Mouse (Mus musculus): Measurements from ENCODE around the gene Mkrn3.

The Mkrn3 gene

DNA sequence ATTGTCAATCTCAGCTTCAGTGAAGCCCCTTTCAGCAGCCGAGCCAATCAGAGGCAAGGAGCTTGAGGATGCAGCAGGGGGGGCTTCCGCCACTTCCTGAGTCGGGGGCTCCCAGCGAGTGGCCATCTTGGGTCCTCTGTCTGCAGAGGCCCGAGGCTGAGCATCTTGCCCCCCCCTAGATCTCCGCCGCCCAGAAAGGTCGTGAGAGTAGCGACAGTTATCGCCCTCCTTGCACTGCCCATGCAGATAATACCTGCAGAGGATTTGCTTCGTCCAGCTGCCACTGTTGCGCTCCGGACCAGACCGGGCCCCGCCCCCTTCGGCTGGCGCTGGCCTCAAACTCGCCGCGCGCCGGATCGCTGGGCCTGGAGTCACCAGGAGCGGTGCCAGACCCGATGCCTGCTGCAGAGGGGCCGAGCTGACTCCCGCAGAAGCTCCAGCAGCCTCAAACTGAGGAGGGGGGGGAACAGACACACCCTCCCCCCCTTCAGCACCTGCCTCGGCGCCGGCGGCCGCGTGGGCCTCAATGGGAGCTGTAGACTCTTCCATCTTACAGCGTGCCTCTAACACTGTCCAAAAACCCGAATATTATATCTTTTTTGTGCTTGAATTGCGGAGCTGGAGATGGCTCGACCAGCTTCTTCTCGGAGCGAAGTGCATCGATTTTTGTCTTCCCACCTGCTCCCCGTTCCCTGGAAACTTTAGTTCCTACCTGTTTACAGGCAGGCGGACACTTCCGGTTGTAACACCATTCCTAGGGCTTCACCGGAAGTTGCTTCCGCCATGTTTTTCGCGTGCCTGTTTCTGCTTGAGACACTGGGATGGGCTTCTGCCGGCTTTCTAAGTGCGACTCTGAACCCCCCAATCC, at the start of gene Mkrn3:
Gene Mkrn3 (minus strand): TSS at position 647 of the 868 bp plus-strand sequence.
- peak; percentile 4 to 35 for DNase-seq

GRCm38 (mm10) chr7:62463878-62464755, 44.2 kb upstream of the Mkrn3 start, which contains the start of gene Peg12:
TSS of gene Peg12 (minus strand) at chr7:62464510.
- peak; percentile 22 to 30 for DNase-seq

DNA sequence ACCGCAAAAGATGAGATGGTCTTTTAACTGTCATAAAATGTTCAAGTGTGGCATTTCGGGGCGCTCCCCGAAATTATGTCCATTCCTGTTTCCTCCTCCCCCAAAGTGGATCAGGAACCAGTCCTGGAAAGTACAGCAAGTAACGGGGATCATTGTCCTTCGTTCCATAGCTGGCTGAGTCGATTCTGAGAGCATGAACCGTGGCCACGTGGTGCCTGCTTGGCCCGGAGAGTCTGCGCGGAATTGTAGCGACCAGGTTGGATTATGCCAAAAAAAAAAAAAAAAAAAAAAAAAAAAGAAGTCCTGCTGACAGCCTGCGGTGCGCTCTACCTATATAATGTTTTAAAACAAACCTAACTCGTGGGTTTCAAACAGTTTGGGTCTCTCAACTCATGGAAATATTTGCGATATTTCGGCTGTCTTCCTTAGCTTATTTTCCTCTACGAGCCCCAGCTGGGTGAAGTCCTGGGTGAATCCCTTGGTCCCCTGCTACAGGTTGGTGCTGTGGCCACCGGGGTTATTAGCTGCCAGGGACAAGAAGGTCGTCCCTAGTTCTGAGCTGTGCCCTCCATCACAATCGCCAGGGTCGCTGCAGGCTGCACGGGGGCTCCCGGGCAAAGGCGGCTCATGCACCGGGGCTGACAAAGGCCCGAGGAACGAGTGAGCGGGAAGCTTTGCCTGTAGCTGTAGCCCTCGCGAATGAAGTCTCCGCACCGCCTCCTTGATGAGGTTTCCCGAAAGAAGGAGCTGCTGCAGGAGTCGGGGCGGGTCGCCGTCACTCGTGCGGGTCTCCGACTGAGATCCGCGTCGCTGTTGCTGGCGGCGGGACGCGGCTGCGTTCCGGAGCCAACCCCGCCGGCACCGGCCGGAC, 43.3 kb upstream of the Mkrn3 start:
- DNase-seq, result no peak

- no peak for DNase-seq
Measured at GRCm38 (mm10) chr7:62462229-62463006, 42.5 kb upstream of the Mkrn3 start.

- no peak for DNase-seq
Measured at GRCm38 (mm10) chr7:62452353-62452752, 32.4 kb upstream of the Mkrn3 start.

DNA sequence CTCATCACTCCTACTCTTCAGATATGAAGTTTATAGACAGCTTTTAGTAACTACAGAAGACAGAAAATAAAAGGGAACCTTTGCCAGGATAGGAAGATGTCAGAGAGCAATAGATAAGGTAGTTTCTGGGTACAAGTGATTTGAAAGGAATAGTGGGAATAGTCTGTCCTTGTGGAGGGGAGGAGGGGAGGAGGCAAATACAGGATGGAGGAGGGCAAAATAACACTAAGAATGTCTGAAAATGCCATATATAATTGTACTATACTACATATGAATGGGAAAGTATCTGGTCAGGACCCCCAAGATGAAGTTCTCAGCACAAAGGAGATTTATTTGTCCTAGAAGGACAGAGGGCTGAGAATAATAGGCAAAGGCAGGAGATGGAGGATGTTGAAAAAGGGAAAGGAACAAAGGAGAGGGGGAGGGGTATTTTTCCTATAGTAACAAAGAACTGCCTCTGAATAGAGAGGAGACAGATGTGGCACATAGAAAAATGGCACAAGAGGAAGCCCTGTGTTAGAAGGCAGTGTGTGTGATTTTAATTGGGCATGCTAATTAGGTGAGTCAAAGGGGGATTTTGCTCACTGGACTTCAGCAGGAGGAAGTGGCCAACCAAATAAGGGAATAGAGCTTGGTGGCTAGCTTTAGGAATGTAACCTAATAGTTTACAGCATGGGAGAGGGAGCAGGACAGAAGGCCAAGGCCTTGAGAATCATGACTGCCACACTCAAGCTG, 25.7 kb upstream of the Mkrn3 start:
- DNase-seq, result no peak

- DNase-seq, result no peak
Measured at GRCm38 (mm10) chr7:62436394-62436793, 16.5 kb upstream of the Mkrn3 start.

- DNase-seq, result no peak
Measured at GRCm38 (mm10) chr7:62433243-62433642, 13.3 kb upstream of the Mkrn3 start.

DNA sequence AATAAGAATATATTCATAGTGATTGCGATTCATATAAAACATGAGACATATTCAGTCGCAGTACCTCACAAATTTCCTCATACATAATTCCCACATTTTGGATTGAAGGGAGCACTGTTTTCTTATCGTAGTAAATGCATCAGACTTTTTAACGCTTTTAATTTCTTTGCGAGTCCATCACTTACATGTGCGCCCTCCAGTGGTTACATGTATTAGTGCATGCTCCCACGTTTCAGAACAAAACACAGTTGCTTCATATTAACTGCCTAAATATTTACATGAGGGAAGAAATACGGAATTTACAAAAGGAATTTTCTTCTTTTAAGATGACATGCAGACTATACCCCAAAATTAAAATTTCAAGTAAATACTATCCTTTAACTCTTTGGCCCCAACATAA, 8.4 kb upstream of the Mkrn3 start:
- DNase-seq, result no peak

DNA sequence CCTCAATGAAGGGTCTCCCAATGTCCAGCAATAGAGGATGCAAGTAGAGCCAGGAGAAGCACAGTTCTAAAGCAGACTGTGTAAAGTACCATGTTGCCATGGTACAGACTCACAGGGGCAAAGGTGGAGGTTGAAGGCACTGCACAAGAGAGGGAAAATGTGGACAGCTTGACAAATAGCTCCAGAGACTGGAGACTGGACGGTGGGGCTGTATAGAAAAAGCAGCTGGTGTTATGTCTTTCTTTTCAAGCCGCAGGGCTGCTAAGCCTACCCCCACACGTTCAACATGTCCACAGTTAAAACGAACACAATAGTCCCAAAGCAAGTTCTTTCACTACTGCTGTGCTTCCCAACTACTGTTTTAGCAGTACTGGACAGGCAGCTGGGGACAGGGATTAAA, 3.3 kb upstream of the Mkrn3 start:
- DNase-seq, result no peak

GRCm38 (mm10) chr7:62420566-62420965, 627 bp upstream of the Mkrn3 start:
- DNase-seq, result no peak

- peak in 1 of 2 experiments; percentile 4 for DNase-seq
Measured at GRCm38 (mm10) chr7:62419105-62419492, 840 bp downstream of the Mkrn3 start.

DNA sequence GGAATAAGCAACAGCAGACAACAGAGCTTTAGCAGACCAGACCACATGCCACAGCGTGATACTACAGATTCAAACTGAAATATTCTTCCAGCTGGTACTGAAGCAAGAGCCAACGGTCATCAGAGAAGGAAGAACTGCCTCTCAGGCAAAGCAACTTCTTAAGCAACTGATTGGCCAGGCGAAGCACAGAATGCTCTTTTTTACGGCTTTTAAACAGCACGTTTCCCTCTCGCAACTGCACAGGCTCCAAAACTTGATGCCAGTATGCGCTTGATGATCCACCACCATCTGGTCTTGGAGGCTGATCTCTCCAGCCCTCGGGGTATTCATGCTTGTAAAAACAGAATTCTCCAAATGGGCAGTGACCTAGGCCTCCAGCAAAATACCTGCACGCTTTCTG, 1.6 kb downstream of the Mkrn3 start:
- no peak for DNase-seq

DNA sequence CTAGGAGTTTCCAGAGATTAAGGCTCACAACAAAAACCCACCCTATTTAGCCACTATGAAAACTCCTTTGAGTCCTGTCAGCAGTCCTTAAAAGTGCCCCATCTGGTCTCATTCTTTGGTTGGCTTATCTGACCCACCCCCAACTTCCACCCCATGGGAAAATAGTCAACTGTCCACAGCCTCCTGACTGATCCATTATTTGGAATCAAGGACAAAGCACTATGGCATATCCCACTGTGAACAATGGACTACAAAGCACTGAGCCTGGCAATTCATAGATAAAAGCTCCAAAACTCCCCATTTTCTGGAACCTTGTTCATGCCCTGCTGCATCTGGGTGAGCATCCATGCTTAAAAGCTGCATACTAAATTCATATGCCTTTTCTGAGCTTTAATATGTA, 3.8 kb downstream of the Mkrn3 start:
- no peak for DNase-seq

DNA sequence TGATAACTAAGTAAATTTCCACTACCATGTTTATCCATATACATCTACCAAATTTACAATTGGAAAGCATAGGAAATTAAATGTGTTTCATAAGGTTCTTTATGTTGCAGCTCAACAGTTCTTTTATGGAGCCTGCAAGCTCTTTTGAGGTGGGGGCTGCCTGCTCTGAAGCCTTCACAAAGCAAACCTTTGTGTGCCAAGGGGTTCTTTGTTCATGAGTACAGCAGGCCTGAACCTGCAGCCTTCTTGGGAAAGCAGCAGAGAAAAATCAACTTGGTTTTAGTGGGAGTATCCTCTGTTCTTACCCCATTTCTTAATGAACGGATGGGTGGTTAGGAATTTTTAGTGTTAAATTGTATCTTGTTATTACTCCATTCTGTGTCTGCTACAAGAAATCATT, 4.7 kb downstream of the Mkrn3 start:
- DNase-seq, result no peak

DNA sequence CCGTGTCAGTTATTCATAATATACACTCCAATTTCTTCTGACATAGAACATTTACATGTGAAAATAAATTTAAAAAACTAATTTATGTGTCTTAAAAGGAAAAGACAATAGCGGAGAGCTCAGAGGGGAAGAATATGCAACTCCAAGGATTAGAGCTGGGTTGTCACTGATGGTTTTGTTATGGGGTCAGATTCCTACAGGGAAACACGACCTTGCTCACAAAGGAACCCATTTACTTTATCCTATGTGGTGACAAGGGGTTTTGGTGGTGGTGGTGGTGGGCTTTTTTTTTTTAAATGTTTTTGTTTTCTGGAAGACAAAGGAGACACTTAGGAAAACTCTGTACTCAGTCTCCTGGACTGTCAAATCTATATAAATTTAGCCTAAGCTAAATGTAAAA, 12.1 kb downstream of the Mkrn3 start:
- no peak for DNase-seq

DNA sequence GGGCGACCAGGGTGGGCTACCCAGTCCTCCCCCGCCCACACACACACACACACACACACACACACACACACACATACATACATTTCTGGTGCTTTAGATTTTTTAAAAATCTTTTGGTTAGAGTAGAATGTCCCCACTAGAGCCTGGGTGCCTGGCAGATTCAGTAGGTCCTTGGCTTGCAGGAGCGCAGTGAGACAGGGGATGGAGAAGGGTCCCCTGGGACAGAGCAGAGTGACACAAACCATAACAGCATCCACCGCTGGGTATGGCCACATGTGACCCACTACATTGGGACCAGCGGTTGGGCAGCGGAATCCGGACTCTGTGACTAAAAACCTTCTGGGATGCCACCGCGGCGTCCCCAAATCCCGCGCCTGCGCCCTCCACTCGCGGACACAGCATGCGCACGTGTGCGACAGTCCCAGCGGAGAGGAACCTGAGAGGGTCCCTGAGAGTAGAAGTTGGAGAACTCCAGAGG, 13.3 kb downstream of the Mkrn3 start:
- DNase-seq, result no peak

GRCm38 (mm10) chr7:62392202-62392601, 27.7 kb downstream of the Mkrn3 start:
- DNase-seq, result no peak

- no peak for DNase-seq
Measured at GRCm38 (mm10) chr7:62388291-62388690, 31.6 kb downstream of the Mkrn3 start.

GRCm38 (mm10) chr7:62382391-62382790, 37.5 kb downstream of the Mkrn3 start:
- no peak for DNase-seq

- DNase-seq, result no peak
Measured at GRCm38 (mm10) chr7:62378529-62378928, 41.4 kb downstream of the Mkrn3 start.

Data from spleen, adult 18-20 months (tissue).